Mouse (Mus musculus): ENCODE results near the gene Tox3. TPM values are rescaled to one million over a fixed set of nuclear protein-coding genes. Genes with fewer than 3 reads are reported as not detected.

Tox3 gene
- polyA plus RNA-seq, 1 experiment from 2014 or later = 4.8 TPM

GRCm38 (mm10) chr8:90232501-90232900 is 115.6 kb downstream of the Tox3 start:
- ATAC-seq (ENCODE audit: insufficient number of reproducible peaks, low FRiP score, low TSS enrichment, low read depth) = no peak
- H3K9me3 ChIP-seq (replicated peaks) = no peaks in the 10 kb centered on the region
- no peak overlapping the region for H3K9ac ChIP-seq
- H3K4me3 ChIP-seq (replicated peaks) = no peak overlapping the region
- H3K27ac ChIP-seq (replicated peaks) = no peak overlapping the region
- no peaks in the 10 kb centered on the region for H3K36me3 ChIP-seq
- 54% methylated on average over 8 of the region's 8 CpGs for whole genome bisulfite sequencing
- H3K4me2 ChIP-seq (replicated peaks) = no peak overlapping the region
- no peaks in the 10 kb centered on the region for H3K27me3 ChIP-seq
- H3K4me1 ChIP-seq = no peaks in the 10 kb centered on the region

- H3K9me3 ChIP-seq (replicated peaks) = no peaks in the 10 kb centered on the region
- no peaks in the 10 kb centered on the region for H3K4me1 ChIP-seq
- 74% methylated on average over 1 of the region's 1 CpGs for WGBS
- no peak overlapping the region for H3K27ac ChIP-seq (replicated peaks)
- H3K4me3 ChIP-seq (replicated peaks) = no peak overlapping the region
- H3K36me3 ChIP-seq = no peaks in the 10 kb centered on the region
- H3K9ac ChIP-seq = no peak overlapping the region
- ATAC-seq (ENCODE audit: insufficient number of reproducible peaks, low FRiP score, low TSS enrichment, low read depth) = no peak
- H3K27me3 ChIP-seq = no peaks in the 10 kb centered on the region
- no peak overlapping the region for H3K4me2 ChIP-seq (replicated peaks)
These were observed 124.0 kb downstream of the Tox3 start for GRCm38 (mm10) chr8:90224172-90224571.

GRCm38 (mm10) chr8:90209105-90210037 is 138.8 kb downstream of the Tox3 start:
- no peak overlapping the region for H3K4me2 ChIP-seq (replicated peaks)
- no peaks in the 10 kb centered on the region for H3K9me3 ChIP-seq (replicated peaks)
- H3K27ac ChIP-seq (replicated peaks) = no peak overlapping the region
- WGBS = 63% methylated on average over 14 of the region's 14 CpGs
- H3K36me3 ChIP-seq = no peaks in the 10 kb centered on the region
- no peak for ATAC-seq (ENCODE audit: insufficient number of reproducible peaks, low FRiP score, low TSS enrichment, low read depth)
- no peaks in the 10 kb centered on the region for H3K4me1 ChIP-seq
- no peaks in the 10 kb centered on the region for H3K27me3 ChIP-seq
- no peak overlapping the region for H3K4me3 ChIP-seq (replicated peaks)
- no peak overlapping the region for H3K9ac ChIP-seq

Data from embryonic facial prominence, embryonic 15.5 days (tissue).